Mouse (Mus musculus) lung, adult 2 months (tissue): ENCODE measurements around the gene Acot12. TPM values are rescaled to one million over a fixed set of nuclear protein-coding genes. Genes with fewer than 3 reads are reported as not detected.
"Not testable (repeated sequence)": the region's sequence is repeated elsewhere in the genome, so short reads cannot be mapped to it uniquely, and the experiment has no call there.

Experiments used
- DNase-seq: peaks from one replicate; pipeline ENCODE4 v3.0.0; 2022
- H3K4me1 ChIP-seq: fragments of 200-500 bp; 2 replicates; pipeline ENCODE4 v1.6.1; 2011; ENCODE audit warnings: low read length; ENCODE audit not compliant: control insufficient read depth, insufficient read depth
- H3K4me3 ChIP-seq: fragments of 200-500 bp; replicated peaks from 2 replicates; pipeline ENCODE3; 2011; ENCODE audit warnings: low read depth, mild to moderate bottlenecking, control low read depth, low read length; ENCODE audit errors: extremely low read depth
- CTCF ChIP-seq: fragments of 200-500 bp; IDR thresholded peaks from 2 replicates; pipeline ENCODE4 v1.5.1; 2011; ENCODE audit warnings: mild to moderate bottlenecking, low read length, control low read depth; ENCODE audit not compliant: insufficient read depth
- POLR2A ChIP-seq: fragments of 200-500 bp; IDR thresholded peaks from 2 replicates; pipeline ENCODE4 v1.6.1; 2011; ENCODE audit warnings: low read depth, mild to moderate bottlenecking, control low read depth, low read length, borderline replicate concordance; ENCODE audit errors: extremely low read depth
- WGBS: fragments of 180-500 bp; shearing (Covaris S2); methylation state at CpG from one replicate; pipeline ENCODE4 v1.1.7; 2018; 5-methylcytosine and 5-hydroxymethylcytosine counted together
- polyA plus RNA-seq: library from polyadenylated mRNA; depleted of rRNA; stranded (reverse); fragments of >200 nt; gene quantifications from 2 replicates; pipeline ENCODE4 v1.2.3, GENCODE M21; 2012

The Acot12 gene
- polyA plus RNA-seq, 1 experiment = not detected

GRCm38 (mm10) chr13:91756230-91756629, 14.9 kb downstream of the Acot12 start:
- TF ChIP-seq CTCF (no peak), POLR2A (no peak)
- H3K4me1 ChIP-seq = no peaks in the 10 kb centered on the region
- no peak overlapping the region for H3K4me3 ChIP-seq
- 72% methylated on average over 4 of the region's 4 CpGs for WGBS
- DNase-seq = no peak

DNA sequence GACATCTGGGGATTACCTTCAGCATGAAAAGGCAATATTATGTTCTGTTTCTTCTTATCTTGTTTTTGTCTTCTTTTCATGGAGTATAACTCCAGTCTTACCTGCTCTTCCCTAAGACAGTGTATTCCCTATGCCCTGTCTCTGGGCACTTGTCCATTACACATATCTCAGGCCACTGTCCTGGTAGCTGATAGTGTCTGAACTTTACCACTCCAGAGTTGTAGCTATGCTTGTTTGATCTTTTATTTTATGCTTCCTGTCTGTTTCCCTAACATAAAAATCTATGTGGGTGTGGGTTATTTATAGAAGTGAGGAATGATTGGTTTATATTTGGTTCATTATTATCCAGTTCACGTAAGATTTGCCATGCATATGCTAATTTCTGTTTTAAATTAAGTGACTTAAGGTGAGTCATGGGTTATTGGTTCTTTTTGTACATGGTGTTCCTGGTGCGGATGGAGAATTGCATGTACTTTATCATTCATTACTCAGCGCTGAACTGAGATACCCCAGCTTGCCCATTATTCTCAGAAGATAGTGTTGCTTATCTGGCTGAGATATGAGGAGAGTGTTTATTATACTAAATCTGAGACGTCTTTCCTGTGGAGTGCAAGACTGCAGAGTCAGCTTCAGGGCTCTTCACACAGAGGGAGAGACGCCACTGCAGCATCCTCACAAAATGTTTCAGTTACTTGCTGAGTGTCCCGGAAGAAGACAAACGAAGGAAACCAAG, 17.2 kb downstream of the Acot12 start:
- TF ChIP-seq CTCF = no peak
- no peak for TF ChIP-seq POLR2A
- 36% methylated on average over 7 of the region's 7 CpGs for WGBS

GRCm38 (mm10) chr13:91759791-91760190, 18.5 kb downstream of the Acot12 start:
- 51% methylated on average over 8 of the region's 8 CpGs for WGBS
- Histone ChIP-seq H3K4me1 (no peaks in the 10 kb centered on the region), H3K4me3 (no peak overlapping the region)
- no peak for TF ChIP-seq POLR2A
- TF ChIP-seq CTCF = no peak
- DNase-seq = no peak

More for the DNA sequence above, 17.2 kb downstream of the Acot12 start:
- Histone ChIP-seq H3K4me3 (no peak overlapping the region), H3K4me1 (no peaks in the 10 kb centered on the region)
- DNase-seq = no peak

GRCm38 (mm10) chr13:91760302-91761050, 19.2 kb downstream of the Acot12 start:
- Histone ChIP-seq H3K4me3 (no peak overlapping the region), H3K4me1 (no peaks in the 10 kb centered on the region)
- WGBS = 83% methylated on average over 8 of the region's 8 CpGs
- TF ChIP-seq POLR2A = no peak
- TF ChIP-seq CTCF = no peak
- DNase-seq = no peak

- DNase-seq = no peak
- no peaks in the 10 kb centered on the region for H3K4me1 ChIP-seq
- TF ChIP-seq POLR2A = no peak
- TF ChIP-seq CTCF = no peak
- 85% methylated on average over 6 of the region's 6 CpGs for WGBS
- H3K4me3 ChIP-seq = no peak overlapping the region
Measured at GRCm38 (mm10) chr13:91761654-91762445, 20.5 kb downstream of the Acot12 start.

DNA sequence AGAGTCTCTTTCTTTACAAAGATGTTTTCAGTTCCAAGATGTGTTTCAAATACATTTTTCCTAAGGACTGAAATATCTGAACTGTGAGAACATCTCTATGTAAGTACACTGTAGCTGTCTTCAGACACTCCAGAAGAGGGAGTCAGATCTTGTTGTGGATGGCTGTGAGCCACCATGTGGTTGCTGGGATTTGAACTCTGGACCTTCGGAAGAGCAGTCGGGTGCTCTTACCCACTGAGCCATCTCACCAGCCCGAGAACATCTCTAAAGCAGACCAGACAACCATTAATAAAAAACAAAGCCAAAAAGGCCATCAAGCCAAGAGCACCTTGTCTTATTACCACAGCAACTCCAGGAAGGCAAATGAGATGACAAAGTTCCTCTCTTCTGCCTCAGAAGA, 22.3 kb downstream of the Acot12 start:
- not testable (repeated sequence) for DNase-seq, H3K4me3 ChIP-seq
- 89% methylated on average over 3 of the region's 3 CpGs for WGBS

DNA sequence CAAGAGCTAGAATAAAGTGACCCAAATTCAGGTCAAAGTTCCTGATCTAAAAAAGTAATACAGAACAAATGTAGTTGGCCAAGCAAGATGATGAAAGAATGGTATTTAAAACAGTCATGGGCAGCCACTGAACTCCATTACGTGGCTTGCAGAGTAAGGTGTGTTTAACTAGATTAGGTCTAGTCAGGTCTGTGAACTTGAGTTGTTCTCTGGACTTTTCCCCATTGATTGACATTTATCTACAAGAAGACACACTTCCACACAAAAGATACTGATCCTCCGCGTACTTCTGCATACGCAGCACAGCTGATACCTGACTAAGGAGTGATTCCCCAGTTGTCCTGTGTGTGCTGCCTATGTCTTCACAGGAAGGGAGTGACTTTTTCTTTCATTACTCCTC, 24.3 kb downstream of the Acot12 start:
- TF ChIP-seq POLR2A (no peak), CTCF (no peak)
- no peak for DNase-seq
- WGBS = 91% methylated on average over 4 of the region's 4 CpGs
- H3K4me3 ChIP-seq = no peak overlapping the region
- H3K4me1 ChIP-seq = no peaks in the 10 kb centered on the region

More for the DNA sequence above, 22.3 kb downstream of the Acot12 start:
- H3K4me1 ChIP-seq = not testable (repeated sequence)

DNA sequence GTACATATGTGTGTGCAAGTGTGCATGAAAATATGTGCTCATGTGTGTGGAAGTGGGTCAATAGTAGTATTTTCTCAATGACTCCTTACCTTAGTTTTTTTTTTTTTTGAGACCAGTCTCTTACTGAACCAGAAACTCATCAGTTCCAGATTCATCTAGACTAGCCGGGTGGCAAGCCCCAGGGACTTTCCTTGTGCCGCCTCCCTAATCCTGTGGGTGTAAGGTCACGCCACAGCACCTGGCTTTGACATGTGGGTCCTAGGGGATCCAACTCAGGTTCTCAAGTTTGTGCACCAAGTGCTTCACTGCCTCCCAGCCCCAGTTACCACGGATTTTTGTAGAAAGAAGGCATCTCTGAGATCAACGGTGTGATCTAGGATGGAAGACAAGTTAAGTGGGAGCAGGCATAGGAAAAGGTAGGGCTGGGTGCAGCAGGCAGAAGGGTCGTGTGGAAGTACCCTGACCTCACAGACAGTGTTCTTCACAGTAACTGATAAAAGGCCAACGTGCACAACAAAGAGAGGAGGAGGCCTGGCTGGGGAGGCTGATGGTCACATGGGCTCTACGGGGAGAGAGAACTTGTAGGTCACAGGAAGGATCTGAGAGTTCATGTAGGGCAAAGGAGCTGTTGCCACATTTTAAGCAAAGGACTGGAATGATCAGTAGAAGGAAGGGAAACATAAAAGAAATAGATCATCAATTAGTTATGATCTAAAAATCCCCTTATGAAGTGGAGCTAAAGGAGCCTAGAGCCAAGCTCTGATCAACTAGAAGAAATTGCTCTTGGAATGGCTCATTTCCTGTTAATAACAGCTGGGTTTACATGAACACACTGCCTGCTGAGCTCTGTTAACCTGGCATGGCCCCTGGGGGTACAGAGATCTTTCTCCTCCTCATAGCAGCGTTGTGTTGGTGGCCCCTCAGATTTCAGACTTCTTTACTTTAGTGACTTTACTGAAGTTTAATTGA, 27.7 kb downstream of the Acot12 start:
- Histone ChIP-seq H3K4me1 (no peaks in the 10 kb centered on the region), H3K4me3 (no peak overlapping the region)
- no peak for DNase-seq
- WGBS = 65% methylated on average over 9 of the region's 9 CpGs
- TF ChIP-seq POLR2A (no peak), CTCF (no peak)
